Mouse (Mus musculus): ENCODE data around the gene Nlrc5.

DNA sequence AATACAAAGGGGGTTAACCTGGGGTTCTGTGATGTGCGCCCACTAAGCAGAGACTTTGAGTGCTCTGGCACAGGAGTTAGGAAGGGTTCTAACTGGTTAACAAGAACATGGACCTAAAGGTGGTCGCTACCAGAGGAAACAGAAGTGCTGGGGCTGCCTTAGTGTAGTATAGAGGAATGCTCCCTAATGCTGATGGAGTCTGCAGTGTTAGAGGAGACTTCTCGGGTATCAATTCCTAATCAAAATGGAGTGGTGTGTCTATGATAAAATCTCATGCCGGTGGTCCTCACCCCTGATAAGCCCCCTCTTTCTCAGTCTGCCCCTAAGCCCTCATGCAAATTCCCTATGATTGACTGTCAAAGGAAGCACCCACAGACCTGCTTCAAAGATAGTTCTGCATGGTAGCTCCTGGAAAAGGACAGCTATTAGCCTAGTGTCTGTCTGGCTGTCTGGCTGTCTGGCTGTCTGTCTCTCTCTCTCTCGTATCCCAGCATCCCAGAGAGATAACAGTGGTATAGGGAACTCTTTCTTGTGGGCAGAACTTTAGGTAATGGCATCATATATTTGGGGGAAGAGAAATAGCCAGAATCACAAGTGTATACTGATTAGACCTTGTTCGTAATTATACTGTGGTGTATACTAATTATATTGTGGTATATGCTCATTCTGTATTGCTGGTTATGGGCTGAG is 38.2 kb upstream of the Nlrc5 start:
- TF ChIP-seq CTCF (IDR thresholded peaks at IDR 0.05; ENCODE audit: low read depth), result no peak
- no peak for TF ChIP-seq EP300 (IDR thresholded peaks at IDR 0.05; ENCODE audit: low read depth)
